Mouse (Mus musculus): ENCODE measurements around the gene Kctd3.

GRCm38 (mm10) chr1:188973078-188973477 lies 34.6 kb downstream of the Kctd3 start:
- TF ChIP-seq FLI1 (IDR thresholded peaks at IDR 0.05; ENCODE audit: low read length) (no peak), GATA1 (IDR thresholded peaks at IDR 0.05; ENCODE audit: borderline replicate concordance, low read length) (no peak)
